Mouse (Mus musculus) left cerebral cortex, adult 2 months (tissue): ENCODE measurements at regions not wholly inside any gene's neighbourhood (a gene's known extent, or its start where the extent isn't known, plus 50 kb on each side); places are given as distances from the start of the nearest gene placed in this dataset.

Experiments
- DNase-seq, 2 experiments: peaks; one replicate each; pipeline ENCODE4 v3.0.0; 2021 to 2022; ENCODE audit warnings: low spot score in 2 of 2, mixed read lengths in 1 of 2; ENCODE audit errors: extremely low spot score in 1 of 2
- H3K27ac ChIP-seq: fragments of 200-600 bp; 2 replicates; pipeline ENCODE4 v1.8.1; 2022
- H3K4me3 ChIP-seq: fragments of 200-600 bp; 2 replicates; pipeline ENCODE4 v1.8.1; 2022
- CTCF ChIP-seq: fragments of 200-600 bp; IDR thresholded peaks from 2 replicates; pipeline ENCODE4 v1.8.1; 2022; ENCODE audit warnings: antibody characterized with exemption, mild to moderate bottlenecking, moderate library complexity
- intact Hi-C: fragments of 180-260 bp; cut with DNase I; formaldehyde crosslinking; loops from one replicate; pipeline ENCODE4 v1.15.1; 2025
- microRNA-seq, 2 experiments: library from miRNA; unstranded; fragments of <30 nt; microRNA quantifications; one replicate each; pipeline ENCODE4 v1.2.0; 2021

DNA sequence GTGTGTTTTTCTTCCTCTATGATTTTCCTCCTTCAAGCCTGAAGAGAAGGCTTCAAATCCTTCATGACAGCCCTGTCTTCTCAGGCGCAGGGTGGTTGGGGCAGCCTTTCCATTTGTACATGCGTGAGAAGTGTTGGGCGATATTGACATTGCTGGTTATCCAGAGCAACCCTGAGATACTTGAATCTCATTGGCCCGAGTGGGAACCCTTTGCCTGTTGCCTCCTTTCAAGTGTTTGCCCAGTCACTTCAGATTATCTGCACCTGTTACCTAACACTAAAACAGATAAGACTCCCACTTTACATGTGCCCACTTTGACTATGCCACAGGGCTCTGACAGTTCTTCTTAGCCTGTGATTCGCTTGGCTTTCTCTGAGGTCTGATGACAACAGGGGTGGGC is 258.3 kb downstream of the Sox2 start:
- H3K27ac ChIP-seq = no peak overlapping the region
- intact Hi-C loops = no loop called here
- no peak for TF ChIP-seq CTCF
- DNase-seq = no peak
- H3K4me3 ChIP-seq = no peak overlapping the region

- no peak for TF ChIP-seq CTCF
- intact Hi-C loops = no loop called here
- H3K27ac ChIP-seq = no peak overlapping the region
- H3K4me3 ChIP-seq = no peak overlapping the region
- no peak for DNase-seq
Observed at GRCm38 (mm10) chr3:34909350-34909749, 259.1 kb downstream of the Sox2 start.

- H3K4me3 ChIP-seq = no peak overlapping the region
Observed at GRCm38 (mm10) chr3:34918326-34918932, 268.2 kb downstream of the Sox2 start.

GRCm38 (mm10) chr3:34920497-34920896 is 270.3 kb downstream of the Sox2 start:
- TF ChIP-seq CTCF = no peak
- intact Hi-C loops = no loop called here
- H3K27ac ChIP-seq = no peak overlapping the region
- DNase-seq = no peak
- no peak overlapping the region for H3K4me3 ChIP-seq

More at GRCm38 (mm10) chr3:34918326-34918932, 268.2 kb downstream of the Sox2 start:
- no peak overlapping the region for H3K27ac ChIP-seq
- TF ChIP-seq CTCF = no peak
- no peak for DNase-seq
- intact Hi-C loops = no loop called here

DNA sequence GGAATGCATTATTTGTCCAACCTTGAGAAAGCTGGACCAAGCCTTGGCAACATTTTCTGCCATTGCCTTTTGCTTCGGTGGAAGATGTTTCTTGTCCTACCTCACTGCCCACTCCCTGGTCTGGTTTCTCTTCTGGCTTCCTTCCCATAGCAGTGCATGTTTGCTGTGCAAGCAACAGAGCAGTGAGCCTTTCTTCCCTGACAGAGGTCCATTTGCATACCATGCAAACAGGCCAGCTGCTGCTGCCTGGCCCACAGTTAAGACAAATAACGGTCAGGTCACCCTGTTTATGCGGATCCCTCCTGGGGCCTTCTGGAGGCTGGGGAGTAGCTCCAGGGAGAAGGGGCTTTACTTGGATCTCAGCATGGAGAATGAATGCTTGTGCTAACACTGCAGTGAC is 299.7 kb downstream of the Sox2 start:
- no peak for TF ChIP-seq CTCF
- Histone ChIP-seq H3K4me3 (no peak overlapping the region), H3K27ac (no peak overlapping the region)
- intact Hi-C loops = no loop called here
- no peak for DNase-seq

GRCm38 (mm10) chr3:34956183-34956582 is 306.0 kb downstream of the Sox2 start:
- no peak overlapping the region for H3K27ac ChIP-seq
- intact Hi-C loops = no loop called here
- no peak for TF ChIP-seq CTCF

GRCm38 (mm10) chr3:34959044-34959521 is 308.9 kb downstream of the Sox2 start:
- no peak for TF ChIP-seq CTCF
- intact Hi-C loops = no loop called here
- Histone ChIP-seq H3K4me3 (no peak overlapping the region), H3K27ac (no peak overlapping the region)
- DNase-seq = no peak

More at GRCm38 (mm10) chr3:34956183-34956582, 306.0 kb downstream of the Sox2 start:
- no peak overlapping the region for H3K4me3 ChIP-seq
- DNase-seq = no peak

- H3K4me3 ChIP-seq = no peak overlapping the region
- no peak for TF ChIP-seq CTCF
- no peak for DNase-seq
- intact Hi-C loops = no loop called here
- no peak overlapping the region for H3K27ac ChIP-seq
Observed at GRCm38 (mm10) chr3:34966442-34966841, 316.2 kb downstream of the Sox2 start.

GRCm38 (mm10) chr3:34967911-34968310 is 317.7 kb downstream of the Sox2 start:
- no peak for TF ChIP-seq CTCF
- intact Hi-C loops = no loop called here
- no peak for DNase-seq
- Histone ChIP-seq H3K27ac (no peak overlapping the region), H3K4me3 (no peak overlapping the region)

GRCm38 (mm10) chr3:34971536-34971935 is 321.3 kb downstream of the Sox2 start:
- Histone ChIP-seq H3K4me3 (no peak overlapping the region), H3K27ac (no peak overlapping the region)
- TF ChIP-seq CTCF = no peak
- intact Hi-C loops = no loop called here
- DNase-seq = no peak

DNA sequence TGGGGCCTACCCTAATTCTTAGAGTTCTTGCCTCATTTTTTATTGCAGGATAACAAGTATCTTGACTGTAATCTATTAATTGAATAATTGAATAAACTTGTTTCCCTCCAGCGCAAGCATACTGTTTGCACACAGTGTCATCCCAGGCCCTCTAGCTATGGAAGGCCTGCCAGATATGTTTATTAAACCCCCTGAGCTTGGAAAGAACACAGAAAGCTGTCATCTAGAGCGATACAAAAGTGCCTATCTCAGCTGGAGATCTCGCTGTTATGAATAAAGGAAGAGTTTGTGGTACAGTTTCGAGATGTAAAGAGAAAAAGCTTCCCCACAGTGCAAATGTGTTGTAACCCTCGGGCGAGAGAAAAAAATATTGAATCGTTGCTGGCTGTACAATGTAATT is 324.2 kb downstream of the Sox2 start:
- no peak for DNase-seq
- no peak overlapping the region for H3K27ac ChIP-seq
- intact Hi-C loops = no loop called here
- no peak for TF ChIP-seq CTCF
- H3K4me3 ChIP-seq = no peak overlapping the region

Small RNAs in the stretch of these regions (microRNA-seq; reads per million reads assigned to microRNA genes)
- 0 reads per million in 2 experiments for gene Mir6378
